Mouse (Mus musculus) frontal cortex, postnatal 10 days (tissue): ENCODE measurements around the gene Ccr9.

Experiments
- DNase-seq, 2 experiments: peaks; one replicate each; pipeline ENCODE4 v3.0.0; 2022; ENCODE audit warnings: low spot score in 2 of 2, mixed read lengths in 1 of 2

The Ccr9 gene

DNA sequence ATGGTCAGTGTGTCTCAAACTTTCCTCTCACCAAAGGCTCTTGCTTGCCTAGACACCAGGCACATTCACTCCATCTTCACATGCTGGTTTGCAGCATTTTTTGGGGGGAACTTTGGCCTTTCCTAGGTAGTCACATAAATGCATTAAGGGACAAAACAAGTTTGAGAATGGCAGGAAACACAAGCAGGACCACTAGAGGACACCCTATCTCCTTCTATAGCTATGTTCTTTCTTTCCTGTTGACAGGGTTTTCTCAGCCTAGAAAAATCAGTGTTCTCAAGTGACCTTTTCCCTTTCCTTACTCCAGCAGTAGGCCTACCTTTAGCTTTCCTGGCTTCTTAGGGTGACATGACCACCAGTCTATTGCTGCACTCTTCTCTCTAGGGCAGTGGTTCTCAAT, 124.7 kb downstream of the Ccr9 start:
- no peak for DNase-seq

DNA sequence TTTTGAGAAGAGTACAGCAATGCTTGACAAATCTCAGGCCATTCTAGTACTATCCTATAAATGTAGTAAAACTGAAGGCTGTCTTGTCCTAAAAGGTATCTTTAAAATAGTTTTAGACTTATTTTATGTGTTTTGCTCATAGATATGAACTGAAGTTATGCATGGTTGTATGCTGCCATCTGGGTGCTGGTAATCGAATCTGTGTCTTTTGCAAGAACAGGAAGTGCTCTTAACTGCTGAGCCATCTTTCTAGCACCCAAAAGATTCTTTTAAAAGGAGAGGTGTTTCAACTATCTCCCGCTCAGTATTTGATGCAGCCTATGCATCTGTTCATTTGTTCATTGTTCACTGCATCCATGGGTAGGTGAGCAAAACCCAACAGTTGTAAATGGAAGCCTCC, 127.0 kb downstream of the Ccr9 start:
- no peak for DNase-seq

DNA sequence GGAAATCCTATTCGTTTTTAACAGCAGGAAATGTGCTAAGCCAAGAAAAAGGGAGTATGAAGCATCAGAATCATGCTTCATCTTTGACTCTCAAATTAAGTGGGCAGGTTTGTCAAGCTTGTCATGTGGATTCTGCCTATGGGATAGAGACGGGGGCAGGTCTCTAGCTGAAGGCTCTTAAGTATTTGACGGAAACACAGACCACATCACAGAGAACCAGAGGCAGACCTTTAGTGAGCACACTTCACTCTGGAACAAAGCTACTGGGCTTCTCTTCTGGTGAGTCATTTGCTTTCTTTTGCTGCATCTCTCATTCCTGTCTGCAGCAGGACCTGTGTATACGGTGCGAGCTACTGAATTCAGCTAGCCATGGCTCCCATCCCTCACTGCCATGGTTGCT, 128.0 kb downstream of the Ccr9 start, which contains the start of gene Cxcr6:
Gene Cxcr6 (plus strand): TSS at position 209 of the 400 bp plus-strand sequence.
- DNase-seq = no peak

DNA sequence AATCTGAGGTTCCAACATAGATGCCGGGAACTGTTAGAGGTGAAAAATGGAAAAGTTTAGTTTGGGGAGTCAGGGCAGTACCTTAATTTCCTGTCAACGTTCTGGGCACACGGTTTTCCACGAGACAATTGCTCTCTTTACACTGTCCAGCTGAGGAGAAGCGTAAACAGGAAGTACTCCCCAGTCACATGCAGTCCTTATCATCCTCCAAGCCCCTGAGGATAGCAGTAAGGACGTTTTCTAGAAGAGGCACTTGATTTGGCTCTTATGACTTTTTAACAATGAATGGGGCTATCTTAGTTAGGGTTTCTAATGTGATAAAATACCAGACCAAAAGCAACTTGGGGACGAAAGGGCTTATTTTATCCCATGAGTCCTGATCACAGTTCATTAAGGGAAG, 130.3 kb downstream of the Ccr9 start:
- no peak for DNase-seq

DNA sequence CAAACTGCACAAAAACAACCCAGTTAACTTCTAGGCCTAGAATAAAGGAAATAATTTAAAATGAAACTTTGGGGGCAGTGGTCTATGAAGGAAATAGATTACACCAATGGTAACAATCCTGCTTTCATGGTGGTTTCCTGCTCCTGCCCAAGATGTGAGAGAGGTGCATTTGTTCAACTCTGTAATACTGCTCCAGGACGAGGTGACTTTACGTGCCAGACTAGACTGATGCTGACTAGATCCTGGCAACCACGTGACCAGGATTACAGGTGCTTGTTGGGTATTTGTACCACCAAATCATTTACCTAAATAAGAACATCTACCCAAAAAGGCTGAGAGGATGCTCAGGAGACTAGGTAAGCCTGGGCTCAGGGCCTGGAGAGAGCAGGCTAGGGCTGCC, 133.6 kb downstream of the Ccr9 start:
- DNase-seq = no peak

DNA sequence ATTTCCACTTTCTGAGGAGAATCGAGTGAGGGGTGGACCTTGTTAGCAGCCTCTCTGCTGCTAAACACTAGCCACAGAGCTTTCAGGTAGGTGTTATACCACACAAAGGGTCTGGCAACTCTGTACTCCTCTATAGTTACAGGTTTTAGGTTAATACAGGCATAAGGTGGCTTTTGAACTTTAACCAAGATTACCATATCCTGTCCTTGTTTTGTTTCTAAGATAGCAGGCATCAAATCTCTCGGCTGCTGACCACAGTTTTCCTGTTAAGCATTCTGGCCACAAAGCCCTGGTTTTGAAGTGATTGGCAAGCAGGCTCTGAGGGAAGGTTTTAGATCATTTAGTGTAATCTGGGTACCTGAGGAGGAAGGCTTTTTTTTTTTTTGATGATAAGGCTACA, 136.1 kb downstream of the Ccr9 start:
- DNase-seq = no peak

DNA sequence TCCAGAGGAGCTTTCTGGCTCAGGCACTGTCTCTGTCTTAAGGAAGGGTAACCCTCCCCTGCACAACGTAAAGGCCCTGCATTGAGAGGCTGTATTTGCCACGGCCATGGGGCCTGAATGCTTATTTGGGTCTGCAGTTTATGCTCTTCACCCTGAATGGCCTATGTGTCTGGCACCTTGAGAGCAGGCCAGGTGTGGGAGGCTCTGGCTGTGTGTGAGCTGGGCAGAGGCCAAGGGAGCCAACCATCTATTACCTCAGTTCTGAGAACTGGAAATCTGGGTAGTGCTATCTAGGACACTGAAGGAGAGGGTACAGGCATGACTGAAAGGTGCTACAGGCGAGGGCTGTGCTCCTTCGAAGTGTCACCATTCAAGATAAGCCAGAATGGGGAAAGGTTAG, 136.6 kb downstream of the Ccr9 start:
- DNase-seq = no peak

DNA sequence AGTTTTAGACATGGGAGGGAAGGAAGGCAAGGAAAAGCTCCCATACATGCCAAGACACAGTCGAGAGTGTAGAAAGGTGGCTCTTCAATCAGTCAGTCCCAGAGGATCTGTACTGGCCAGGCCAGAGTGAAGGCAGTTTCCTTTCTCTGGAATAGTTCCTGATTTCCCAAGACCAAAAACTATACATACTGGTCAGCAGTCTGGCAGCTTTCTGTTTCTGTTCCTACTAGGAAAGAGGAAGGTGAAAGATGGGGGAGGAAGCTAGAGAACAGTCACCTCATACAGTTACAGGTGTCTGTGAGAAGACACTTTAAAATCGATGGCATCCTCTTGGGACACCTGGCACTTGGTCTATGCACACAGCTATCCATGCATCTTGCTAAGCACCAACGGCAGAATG, 137.2 kb downstream of the Ccr9 start:
- DNase-seq = no peak

DNA sequence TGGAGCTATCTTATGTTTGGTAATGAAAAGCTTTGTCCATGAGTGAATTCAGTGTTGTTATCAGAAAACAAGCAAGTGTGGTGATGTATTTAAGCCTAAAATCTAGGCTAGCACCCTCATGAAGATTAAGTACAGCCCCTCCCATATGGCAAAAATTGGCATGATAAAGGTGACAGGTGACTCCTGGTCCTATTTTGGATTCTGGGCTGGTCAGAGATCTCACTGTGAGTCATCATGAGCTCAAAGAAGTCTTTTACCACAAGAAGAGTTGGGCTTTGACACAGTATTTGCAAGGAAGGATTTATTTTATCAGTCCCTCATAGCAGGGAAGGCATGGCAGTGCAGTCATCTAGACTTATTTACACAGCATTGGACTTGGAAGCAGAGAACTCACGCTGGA, 137.8 kb downstream of the Ccr9 start:
- no peak for DNase-seq

DNA sequence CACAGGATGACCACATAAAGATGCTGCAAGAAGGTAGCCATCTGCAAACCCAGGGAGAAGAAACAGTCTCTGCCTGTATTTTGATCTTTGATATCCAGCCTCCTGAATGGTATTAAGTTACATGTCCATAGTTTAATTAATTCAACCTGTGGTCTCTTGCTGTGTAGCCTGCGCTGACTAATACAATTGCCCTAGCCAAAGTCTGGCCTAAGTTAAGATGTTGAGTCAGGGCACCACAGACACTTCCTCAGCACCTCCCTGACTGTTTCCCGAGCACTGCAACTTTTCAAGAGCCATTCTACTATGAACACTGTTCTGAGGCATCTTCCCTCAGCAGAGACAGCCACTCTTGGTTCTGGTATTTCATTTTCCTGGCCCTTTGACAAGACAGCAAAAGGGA, 140.4 kb downstream of the Ccr9 start:
- no peak for DNase-seq

DNA sequence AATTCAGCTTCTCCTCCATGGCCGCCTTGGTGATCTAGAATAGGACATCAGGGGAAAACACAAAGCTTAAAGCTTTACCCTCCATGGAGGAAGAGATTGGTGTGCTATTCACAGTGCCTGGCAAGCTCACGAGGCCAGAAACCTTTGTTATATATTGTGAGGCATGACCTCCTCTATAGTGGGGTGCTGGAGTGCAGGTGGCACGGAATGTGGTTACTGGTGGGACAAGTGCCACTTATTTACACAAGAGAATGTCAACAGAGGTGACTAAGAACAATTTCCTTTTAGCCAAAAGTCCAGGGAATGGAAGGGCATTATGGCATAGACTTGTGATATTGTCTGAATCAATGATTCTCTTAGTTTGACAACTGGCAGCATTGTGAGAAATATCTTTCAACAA, 148.4 kb downstream of the Ccr9 start:
- no peak for DNase-seq

DNA sequence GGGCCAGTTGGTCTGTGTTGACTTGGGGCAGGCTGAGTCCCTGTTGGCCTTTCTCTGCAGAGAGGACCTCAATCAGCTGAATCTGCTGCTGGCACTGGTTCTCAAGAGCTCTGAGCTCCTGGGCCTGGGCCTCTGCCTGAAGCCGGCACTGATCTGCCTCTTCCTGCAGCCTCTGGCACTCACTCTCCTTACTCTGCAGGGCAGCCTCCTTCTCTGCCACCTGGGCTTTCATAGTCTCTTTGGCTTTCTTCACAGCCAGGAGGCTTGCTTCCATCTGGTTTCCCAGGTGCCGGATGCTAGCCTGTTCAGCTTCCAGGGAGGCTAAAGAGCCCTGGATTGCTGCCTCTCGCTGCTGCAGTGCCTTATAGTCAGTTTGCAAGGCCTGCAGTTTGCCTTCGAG, 150.7 kb downstream of the Ccr9 start:
- no peak for DNase-seq
